Mouse (Mus musculus): ENCODE results near the gene St7. TPM values are rescaled to one million over a fixed set of nuclear protein-coding genes. Genes with fewer than 3 reads are reported as not detected.

Gene St7
- polyA plus RNA-seq, 1 experiment: 23.8 TPM

- WGBS: 95% methylated on average over 12 of the region's 12 CpGs
- Histone ChIP-seq H3K27ac (ENCODE audit: insufficient read depth, low read length) (no peak overlapping the region), H3K27me3 (ENCODE audit: control insufficient read depth, insufficient read depth, low read length) (no peaks in the 10 kb centered on the region), H3K4me3 (replicated peaks; ENCODE audit: insufficient read depth, low read depth, low read length) (no peak overlapping the region), H3K4me1 (ENCODE audit: control insufficient read depth, insufficient read depth, low read length) (no peaks in the 10 kb centered on the region)
- no peak for DNase-seq
- TF ChIP-seq POLR2A (IDR thresholded peaks at IDR 0.05; ENCODE audit: borderline replicate concordance, insufficient read depth, low read length): no peak
- TF ChIP-seq CTCF (IDR thresholded peaks at IDR 0.05; ENCODE audit: borderline replicate concordance, insufficient read depth, low read depth, low read length): no peak
Measured at GRCm38 (mm10) chr6:17668334-17668733, 24.4 kb upstream of the St7 start.

- Histone ChIP-seq H3K27ac (ENCODE audit: insufficient read depth, low read length) (no peak overlapping the region), H3K4me3 (replicated peaks; ENCODE audit: insufficient read depth, low read depth, low read length) (no peak overlapping the region), H3K4me1 (ENCODE audit: control insufficient read depth, insufficient read depth, low read length) (no peaks in the 10 kb centered on the region), H3K27me3 (ENCODE audit: control insufficient read depth, insufficient read depth, low read length) (no peaks in the 10 kb centered on the region)
- DNase-seq: no peak
- TF ChIP-seq POLR2A (IDR thresholded peaks at IDR 0.05; ENCODE audit: borderline replicate concordance, insufficient read depth, low read length) (no peak), CTCF (IDR thresholded peaks at IDR 0.05; ENCODE audit: borderline replicate concordance, insufficient read depth, low read depth, low read length) (no peak)
- 75% methylated on average over 2 of the region's 2 CpGs for WGBS
Measured at GRCm38 (mm10) chr6:17669826-17670225, 22.9 kb upstream of the St7 start.

DNA sequence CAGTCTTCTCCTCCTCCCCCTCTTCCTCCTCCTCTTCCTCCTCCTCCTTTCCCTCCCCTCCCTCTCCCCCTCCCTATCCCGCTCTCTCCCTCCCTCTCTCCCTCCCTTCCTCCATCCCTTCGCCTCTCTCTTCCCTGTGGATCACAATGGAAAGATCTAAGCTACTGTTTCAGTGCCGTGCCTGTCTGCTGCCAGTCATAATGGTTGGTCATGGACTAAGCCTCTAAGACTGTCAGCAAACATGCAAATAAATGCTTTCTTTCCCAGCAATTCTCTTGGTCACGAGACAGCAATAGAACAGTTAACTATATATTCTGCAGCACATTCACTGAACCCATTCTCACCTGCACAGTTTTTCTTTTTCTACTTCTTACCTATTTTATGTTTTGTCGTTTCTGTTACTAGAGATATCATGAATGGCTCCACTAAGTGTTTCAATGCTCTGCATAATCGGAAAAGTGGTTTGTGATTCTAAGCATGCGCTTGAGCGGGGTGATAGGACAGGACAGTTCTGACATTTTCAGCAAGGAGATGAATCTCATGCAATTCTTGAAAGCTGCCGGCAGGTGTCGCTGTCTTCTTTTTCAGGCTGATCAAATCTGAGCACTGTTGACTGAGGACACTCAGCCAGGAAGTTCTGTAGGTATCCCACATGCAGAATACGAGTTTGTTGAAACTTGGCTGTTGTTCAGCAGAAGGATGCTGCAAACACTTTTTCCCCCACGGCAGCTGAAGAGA, 17.5 kb upstream of the St7 start:
- Histone ChIP-seq H3K27me3 (ENCODE audit: control insufficient read depth, insufficient read depth, low read length) (no peaks in the 10 kb centered on the region), H3K4me3 (replicated peaks; ENCODE audit: insufficient read depth, low read depth, low read length) (no peak overlapping the region), H3K4me1 (ENCODE audit: control insufficient read depth, insufficient read depth, low read length) (no peaks in the 10 kb centered on the region), H3K27ac (ENCODE audit: insufficient read depth, low read length) (no peak overlapping the region)
- WGBS: 19% methylated on average over 12 of the region's 12 CpGs
- TF ChIP-seq POLR2A (IDR thresholded peaks at IDR 0.05; ENCODE audit: borderline replicate concordance, insufficient read depth, low read length): no peak
- peak; percentile 72 for TF ChIP-seq CTCF (IDR thresholded peaks at IDR 0.05; ENCODE audit: borderline replicate concordance, insufficient read depth, low read depth, low read length)
- DNase-seq: peak; percentile 57 to 68

GRCm38 (mm10) chr6:17677008-17677407, 15.7 kb upstream of the St7 start:
- no peak for TF ChIP-seq POLR2A (IDR thresholded peaks at IDR 0.05; ENCODE audit: borderline replicate concordance, insufficient read depth, low read length)
- no peak for TF ChIP-seq CTCF (IDR thresholded peaks at IDR 0.05; ENCODE audit: borderline replicate concordance, insufficient read depth, low read depth, low read length)
- Histone ChIP-seq H3K27ac (ENCODE audit: insufficient read depth, low read length) (no peak overlapping the region), H3K4me3 (replicated peaks; ENCODE audit: insufficient read depth, low read depth, low read length) (no peak overlapping the region), H3K4me1 (ENCODE audit: control insufficient read depth, insufficient read depth, low read length) (no peaks in the 10 kb centered on the region), H3K27me3 (ENCODE audit: control insufficient read depth, insufficient read depth, low read length) (no peaks in the 10 kb centered on the region)
- no peak for DNase-seq
- 82% methylated on average over 2 of the region's 2 CpGs for WGBS

GRCm38 (mm10) chr6:17680266-17680925, 12.3 kb upstream of the St7 start:
- TF ChIP-seq CTCF (IDR thresholded peaks at IDR 0.05; ENCODE audit: borderline replicate concordance, insufficient read depth, low read depth, low read length) (no peak), POLR2A (IDR thresholded peaks at IDR 0.05; ENCODE audit: borderline replicate concordance, insufficient read depth, low read length) (no peak)
- Histone ChIP-seq H3K4me1 (ENCODE audit: control insufficient read depth, insufficient read depth, low read length) (no peaks in the 10 kb centered on the region), H3K27ac (ENCODE audit: insufficient read depth, low read length) (no peak overlapping the region), H3K4me3 (replicated peaks; ENCODE audit: insufficient read depth, low read depth, low read length) (no peak overlapping the region), H3K27me3 (ENCODE audit: control insufficient read depth, insufficient read depth, low read length) (no peaks in the 10 kb centered on the region)
- no peak for DNase-seq
- WGBS: 79% methylated on average over 6 of the region's 6 CpGs

- no peak overlapping the region for H3K4me3 ChIP-seq (replicated peaks; ENCODE audit: insufficient read depth, low read depth, low read length)
- no peaks in the 10 kb centered on the region for H3K27me3 ChIP-seq (ENCODE audit: control insufficient read depth, insufficient read depth, low read length)
- no peaks in the 10 kb centered on the region for H3K4me1 ChIP-seq (ENCODE audit: control insufficient read depth, insufficient read depth, low read length)
- H3K27ac ChIP-seq (ENCODE audit: insufficient read depth, low read length): no peak overlapping the region
- 95% methylated on average over 8 of the region's 8 CpGs for WGBS
- DNase-seq: no peak
- no peak for TF ChIP-seq POLR2A (IDR thresholded peaks at IDR 0.05; ENCODE audit: borderline replicate concordance, insufficient read depth, low read length)
Measured at GRCm38 (mm10) chr6:17681810-17682209, 10.9 kb upstream of the St7 start.

DNA sequence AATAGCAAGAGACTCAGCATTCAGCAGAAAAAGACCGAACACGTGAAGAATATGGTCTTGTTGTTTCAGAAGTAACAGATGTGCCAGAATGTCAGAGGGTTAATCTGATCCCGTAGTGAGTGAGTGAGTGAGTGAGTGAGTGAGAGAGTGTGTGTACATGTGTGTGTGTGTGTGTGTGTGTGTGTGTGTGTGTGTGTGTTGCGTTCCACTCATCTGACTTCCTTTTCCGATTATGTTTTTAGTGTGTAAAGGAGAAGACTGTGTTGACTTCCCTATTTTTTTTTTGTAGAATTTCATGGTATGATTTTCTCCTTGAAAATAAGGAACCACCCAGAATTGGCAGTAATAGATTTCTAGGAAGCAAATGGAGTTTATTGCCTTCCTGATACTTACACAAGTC, 4.1 kb upstream of the St7 start:
- no peak overlapping the region for H3K27ac ChIP-seq (ENCODE audit: insufficient read depth, low read length)
- DNase-seq: no peak
- no peaks in the 10 kb centered on the region for H3K4me1 ChIP-seq (ENCODE audit: control insufficient read depth, insufficient read depth, low read length)
- H3K4me3 ChIP-seq (replicated peaks; ENCODE audit: insufficient read depth, low read depth, low read length): no peak overlapping the region
- TF ChIP-seq CTCF (IDR thresholded peaks at IDR 0.05; ENCODE audit: borderline replicate concordance, insufficient read depth, low read depth, low read length): no peak
- TF ChIP-seq POLR2A (IDR thresholded peaks at IDR 0.05; ENCODE audit: borderline replicate concordance, insufficient read depth, low read length): no peak
- 81% methylated on average over 5 of the region's 5 CpGs for WGBS
- no peaks in the 10 kb centered on the region; the same call in 1 of the 2 replicates for H3K27me3 ChIP-seq (ENCODE audit: control insufficient read depth, insufficient read depth, low read length)
